Mouse (Mus musculus) myocyte (in vitro differentiated cells): ENCODE measurements at regions not wholly inside any gene's neighbourhood (a gene's known extent, or its start where the extent isn't known, plus 50 kb on each side); places are given as distances from the start of the nearest gene placed in this dataset.

ENCODE experiments used
- MAX ChIP-seq: IDR thresholded peaks from one replicate; pipeline ENCODE4 v1.6.1; 2011; ENCODE audit warnings: low read depth, mild to moderate bottlenecking, control low read depth
- MYOG ChIP-seq, 3 experiments: IDR thresholded peaks; one replicate each; pipeline ENCODE4 v1.6.1; 2011; ENCODE audit warnings: control low read depth in 2 of 3, low read depth in 2 of 3, mild to moderate bottlenecking in 2 of 3; ENCODE audit not compliant: insufficient read length in 2 of 3, control insufficient read depth in 1 of 3, insufficient read depth in 1 of 3
- POLR2A ChIP-seq: IDR thresholded peaks from one replicate; pipeline ENCODE4 v1.6.1; 2011; ENCODE audit warnings: low read depth, mild to moderate bottlenecking, control low read depth, moderate library complexity; ENCODE audit not compliant: insufficient read length
- POLR2AphosphoS2 ChIP-seq: IDR thresholded peaks from one replicate; pipeline ENCODE4 v1.6.1; 2011; ENCODE audit warnings: low read depth, control low read depth; ENCODE audit not compliant: insufficient read length
- TCF12 ChIP-seq: IDR thresholded peaks from one replicate; pipeline ENCODE4 v1.6.1; 2011; ENCODE audit warnings: mild to moderate bottlenecking, control low read depth; ENCODE audit not compliant: poor library complexity, insufficient read depth, severe bottlenecking
- USF1 ChIP-seq: IDR thresholded peaks from one replicate; pipeline ENCODE4 v1.6.1; 2011; ENCODE audit warnings: low read depth, mild to moderate bottlenecking, control low read depth, moderate library complexity

GRCm38 (mm10) chr12:70648812-70649188 is 176.5 kb upstream of the Frmd6 start:
- TF ChIP-seq MAX: no peak
- TF ChIP-seq POLR2A: no peak
- no peak for TF ChIP-seq POLR2AphosphoS2
- TF ChIP-seq TCF12: no peak
- TF ChIP-seq MYOG (IDR thresholded peaks at IDR 0.05; ENCODE audit: control insufficient read depth in 1 of 3, insufficient read depth in 1 of 3, insufficient read length in 2 of 3, low read depth in 2 of 3): no peak
- no peak for TF ChIP-seq USF1
